Mouse (Mus musculus): ENCODE results near the gene Otop3. TPM values are rescaled to one million over a fixed set of nuclear protein-coding genes. Genes with fewer than 3 reads are reported as not detected.
A peak's percentile ranks its signal among the peaks of the same experiment; 100 is the strongest.

Otop3 gene
- polyA plus RNA-seq, 1 experiment = 0.64 TPM

GRCm38 (mm10) chr11:115345515-115345914, 11.0 kb downstream of the Otop3 start:
- TF ChIP-seq POLR2A (IDR thresholded peaks at IDR 0.05; ENCODE audit: borderline replicate concordance, extremely low read depth, insufficient read depth, insufficient read length, poor library complexity, severe bottlenecking) (no peak), CTCF (IDR thresholded peaks at IDR 0.05; ENCODE audit: borderline replicate concordance, extremely low read depth, insufficient read depth, insufficient read length) (no peak)
- no peak for DNase-seq (ENCODE audit: low read depth)

GRCm38 (mm10) chr11:115348681-115349248, 14.2 kb downstream of the Otop3 start:
- DNase-seq (ENCODE audit: low read depth) = no peak
- TF ChIP-seq POLR2A (IDR thresholded peaks at IDR 0.05; ENCODE audit: borderline replicate concordance, extremely low read depth, insufficient read depth, insufficient read length, poor library complexity, severe bottlenecking) (no peak), CTCF (IDR thresholded peaks at IDR 0.05; ENCODE audit: borderline replicate concordance, extremely low read depth, insufficient read depth, insufficient read length) (no peak)

GRCm38 (mm10) chr11:115349976-115350375, 15.4 kb downstream of the Otop3 start:
- DNase-seq (ENCODE audit: low read depth) = no peak
- TF ChIP-seq CTCF (IDR thresholded peaks at IDR 0.05; ENCODE audit: borderline replicate concordance, extremely low read depth, insufficient read depth, insufficient read length) (no peak), POLR2A (IDR thresholded peaks at IDR 0.05; ENCODE audit: borderline replicate concordance, extremely low read depth, insufficient read depth, insufficient read length, poor library complexity, severe bottlenecking) (no peak)

GRCm38 (mm10) chr11:115353375-115353774, 18.8 kb downstream of the Otop3 start:
- no peak for TF ChIP-seq CTCF (IDR thresholded peaks at IDR 0.05; ENCODE audit: borderline replicate concordance, extremely low read depth, insufficient read depth, insufficient read length)
- TF ChIP-seq POLR2A (IDR thresholded peaks at IDR 0.05; ENCODE audit: borderline replicate concordance, extremely low read depth, insufficient read depth, insufficient read length, poor library complexity, severe bottlenecking) = no peak
- no peak for DNase-seq (ENCODE audit: low read depth)

- DNase-seq (ENCODE audit: low read depth) = peak; percentile 91
- TF ChIP-seq CTCF (IDR thresholded peaks at IDR 0.05; ENCODE audit: borderline replicate concordance, extremely low read depth, insufficient read depth, insufficient read length) (peak; percentile 98), POLR2A (IDR thresholded peaks at IDR 0.05; ENCODE audit: borderline replicate concordance, extremely low read depth, insufficient read depth, insufficient read length, poor library complexity, severe bottlenecking) (no peak)
These were observed 19.7 kb downstream of the Otop3 start for GRCm38 (mm10) chr11:115354183-115354582.

GRCm38 (mm10) chr11:115358468-115358867, 23.9 kb downstream of the Otop3 start:
- TF ChIP-seq POLR2A (IDR thresholded peaks at IDR 0.05; ENCODE audit: borderline replicate concordance, extremely low read depth, insufficient read depth, insufficient read length, poor library complexity, severe bottlenecking) (no peak), CTCF (IDR thresholded peaks at IDR 0.05; ENCODE audit: borderline replicate concordance, extremely low read depth, insufficient read depth, insufficient read length) (peak; percentile 56; the same call in 1 of the 2 replicates)
- DNase-seq (ENCODE audit: low read depth) = peak; percentile 92

GRCm38 (mm10) chr11:115359293-115359692, 24.8 kb downstream of the Otop3 start:
- TF ChIP-seq CTCF (IDR thresholded peaks at IDR 0.05; ENCODE audit: borderline replicate concordance, extremely low read depth, insufficient read depth, insufficient read length) = no peak
- no peak for TF ChIP-seq POLR2A (IDR thresholded peaks at IDR 0.05; ENCODE audit: borderline replicate concordance, extremely low read depth, insufficient read depth, insufficient read length, poor library complexity, severe bottlenecking)
- peak; percentile 74 for DNase-seq (ENCODE audit: low read depth)

- DNase-seq (ENCODE audit: low read depth) = no peak
- TF ChIP-seq CTCF (IDR thresholded peaks at IDR 0.05; ENCODE audit: borderline replicate concordance, extremely low read depth, insufficient read depth, insufficient read length) (peak; percentile 26; the same call in 1 of the 2 replicates), POLR2A (IDR thresholded peaks at IDR 0.05; ENCODE audit: borderline replicate concordance, extremely low read depth, insufficient read depth, insufficient read length, poor library complexity, severe bottlenecking) (no peak)
These were observed 25.2 kb downstream of the Otop3 start for GRCm38 (mm10) chr11:115359726-115360125.

- TF ChIP-seq CTCF (IDR thresholded peaks at IDR 0.05; ENCODE audit: borderline replicate concordance, extremely low read depth, insufficient read depth, insufficient read length) (no peak), POLR2A (IDR thresholded peaks at IDR 0.05; ENCODE audit: borderline replicate concordance, extremely low read depth, insufficient read depth, insufficient read length, poor library complexity, severe bottlenecking) (no peak)
- DNase-seq (ENCODE audit: low read depth) = no peak
These were observed 29.6 kb downstream of the Otop3 start for GRCm38 (mm10) chr11:115364136-115364535.

- TF ChIP-seq POLR2A (IDR thresholded peaks at IDR 0.05; ENCODE audit: borderline replicate concordance, extremely low read depth, insufficient read depth, insufficient read length, poor library complexity, severe bottlenecking) = no peak
- no peak for TF ChIP-seq CTCF (IDR thresholded peaks at IDR 0.05; ENCODE audit: borderline replicate concordance, extremely low read depth, insufficient read depth, insufficient read length)
- no peak for DNase-seq (ENCODE audit: low read depth)
These were observed 31.6 kb downstream of the Otop3 start for GRCm38 (mm10) chr11:115366039-115366705.

- DNase-seq (ENCODE audit: low read depth) = peak; percentile 82
- TF ChIP-seq CTCF (IDR thresholded peaks at IDR 0.05; ENCODE audit: borderline replicate concordance, extremely low read depth, insufficient read depth, insufficient read length) (no peak), POLR2A (IDR thresholded peaks at IDR 0.05; ENCODE audit: borderline replicate concordance, extremely low read depth, insufficient read depth, insufficient read length, poor library complexity, severe bottlenecking) (no peak)
These were observed 32.3 kb downstream of the Otop3 start for GRCm38 (mm10) chr11:115366706-115367394.
